Mouse (Mus musculus) small intestine, adult 2 months (tissue): ENCODE measurements around the gene Olfr223.

ENCODE experiments used
- CTCF ChIP-seq: fragments of 200-500 bp; IDR thresholded peaks from 2 replicates; pipeline ENCODE4 v1.5.1; 2012; ENCODE audit warnings: low read depth, mild to moderate bottlenecking, control low read depth, inconsistent platforms, low read length, moderate library complexity, mixed read lengths; ENCODE audit not compliant: insufficient replicate concordance, insufficient read length; ENCODE audit errors: extremely low read depth
- POLR2A ChIP-seq: fragments of 200-500 bp; IDR thresholded peaks from 2 replicates; pipeline ENCODE4 v1.6.1; 2012; ENCODE audit warnings: low read depth, mild to moderate bottlenecking, control low read depth, inconsistent platforms, low read length, moderate library complexity

- TF ChIP-seq POLR2A (no peak), CTCF (no peak)
Measured at GRCm38 (mm10) chr11:59611646-59612045, 18.6 kb upstream of the Olfr223 start.
